Mouse (Mus musculus) spleen, postnatal 10 days (tissue): ENCODE measurements around the gene Synpo2.

Source experiments
- DNase-seq, 2 experiments: peaks; one replicate each; pipeline ENCODE4 v3.0.0; 2021 to 2022; ENCODE audit warnings: low spot score in 2 of 2

The Synpo2 gene

DNA sequence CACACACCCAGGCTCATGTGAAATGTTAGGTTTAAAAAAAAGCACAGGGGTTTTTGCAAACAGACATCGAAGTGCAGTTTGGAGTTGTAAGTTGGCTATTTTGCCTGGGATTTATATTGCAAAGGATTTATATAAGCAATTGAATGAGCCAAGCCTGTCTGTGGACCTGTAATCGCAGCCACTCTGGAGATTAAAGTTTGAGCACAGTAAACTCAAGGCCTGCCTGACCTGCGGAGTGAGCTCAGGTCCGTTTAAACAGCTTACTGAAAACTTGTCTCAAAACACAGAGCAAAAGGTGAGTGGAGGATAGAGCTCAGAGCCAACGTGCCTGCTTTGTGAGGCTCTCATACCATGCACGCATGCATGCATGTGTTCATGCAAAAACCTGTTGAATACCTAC, 30.9 kb downstream of the Synpo2 start:
- DNase-seq, result no peak

DNA sequence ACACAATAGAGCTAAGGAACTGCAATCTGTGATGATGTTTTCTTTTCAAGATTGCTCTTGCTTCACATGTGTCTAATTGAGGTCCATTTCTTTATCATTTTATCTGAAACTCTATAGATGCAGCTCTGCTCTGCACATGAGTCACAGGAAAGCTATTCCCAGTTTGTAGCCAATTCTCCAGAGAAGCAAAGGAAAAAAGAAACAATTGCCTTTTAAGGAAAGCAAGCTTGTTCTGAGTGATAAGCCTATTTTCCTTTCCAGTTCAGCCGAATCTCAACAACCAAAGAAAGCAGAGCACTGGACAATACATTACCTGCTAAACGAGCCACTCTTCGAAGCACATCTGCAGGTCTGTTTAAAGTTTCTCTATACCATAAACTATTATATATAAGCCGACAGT, 31.3 kb downstream of the Synpo2 start:
- no peak for DNase-seq

DNA sequence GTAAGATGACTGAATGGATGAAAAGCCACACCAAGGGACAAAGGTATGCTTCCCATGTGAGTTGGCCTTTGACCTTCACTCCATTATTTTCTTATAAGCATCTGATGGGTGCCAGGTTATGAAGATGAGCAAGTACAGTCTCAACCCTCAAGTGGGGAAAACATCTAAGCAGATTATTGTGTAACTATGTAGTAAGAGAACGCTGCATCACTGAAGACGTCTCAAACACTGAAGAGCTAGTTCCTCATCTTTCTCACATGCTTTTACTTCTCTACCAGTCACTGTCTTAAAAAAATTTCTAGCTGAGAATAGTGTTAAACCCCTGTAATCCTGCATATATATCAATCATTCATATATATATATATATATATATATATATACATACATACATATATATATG, 34.2 kb downstream of the Synpo2 start:
- no peak for DNase-seq

DNA sequence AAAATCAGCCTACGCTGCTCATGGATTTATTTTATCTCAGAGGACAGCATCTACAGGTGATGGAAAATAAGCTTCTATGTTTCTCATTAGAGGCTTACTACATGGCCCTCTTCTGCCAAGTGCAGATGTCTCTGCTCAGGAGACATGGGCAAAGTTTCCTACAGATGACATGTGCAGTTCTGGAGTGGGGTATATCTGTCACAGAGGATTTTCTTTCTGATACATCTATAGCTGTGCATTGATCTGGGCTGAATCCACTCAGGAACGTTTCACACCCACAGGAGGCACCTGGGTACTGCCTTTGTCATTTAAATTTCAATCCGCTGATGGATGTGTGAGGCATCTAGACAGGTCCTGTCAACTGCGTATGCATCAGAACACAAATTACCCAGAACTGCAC, 42.2 kb downstream of the Synpo2 start:
- DNase-seq, result no peak

DNA sequence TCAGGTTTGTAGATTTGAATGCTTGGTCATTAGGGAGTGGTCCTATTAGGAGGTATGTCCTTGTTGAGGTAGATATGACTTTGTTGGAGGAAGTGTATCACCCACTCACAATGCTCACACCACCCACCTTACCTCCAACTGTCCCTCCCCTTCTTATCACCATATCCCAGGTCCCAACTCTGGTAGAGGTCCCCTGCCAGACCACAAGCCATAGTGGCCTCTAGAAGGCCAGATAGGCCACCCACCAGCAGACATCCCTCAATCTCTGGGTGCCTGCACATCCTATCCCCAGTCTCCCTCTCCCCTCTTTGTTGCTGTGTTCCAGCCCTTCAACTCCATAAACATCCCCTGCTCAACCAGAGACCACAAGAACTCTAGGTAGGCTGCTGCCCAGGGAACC, 44.3 kb downstream of the Synpo2 start:
- DNase-seq, result no peak

DNA sequence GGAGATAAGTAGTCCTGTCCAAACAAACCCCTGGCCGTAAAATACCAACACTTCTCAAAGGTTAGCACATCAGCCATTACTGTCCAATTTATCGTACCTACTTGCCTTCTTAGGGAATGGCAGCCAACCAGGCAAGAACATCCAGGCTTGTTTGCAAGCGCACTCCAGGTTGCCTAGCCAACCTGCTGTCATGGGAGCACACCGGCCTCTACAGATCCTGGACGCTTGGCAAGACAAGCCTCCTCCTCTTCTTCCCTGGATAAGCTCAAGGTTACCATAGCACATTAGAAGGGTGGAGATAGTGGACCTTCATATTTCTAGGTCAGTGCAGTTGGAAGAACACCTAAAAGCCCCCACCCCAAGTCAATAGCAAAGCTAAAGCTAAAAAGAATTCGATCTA, 45.6 kb downstream of the Synpo2 start:
- no peak for DNase-seq

DNA sequence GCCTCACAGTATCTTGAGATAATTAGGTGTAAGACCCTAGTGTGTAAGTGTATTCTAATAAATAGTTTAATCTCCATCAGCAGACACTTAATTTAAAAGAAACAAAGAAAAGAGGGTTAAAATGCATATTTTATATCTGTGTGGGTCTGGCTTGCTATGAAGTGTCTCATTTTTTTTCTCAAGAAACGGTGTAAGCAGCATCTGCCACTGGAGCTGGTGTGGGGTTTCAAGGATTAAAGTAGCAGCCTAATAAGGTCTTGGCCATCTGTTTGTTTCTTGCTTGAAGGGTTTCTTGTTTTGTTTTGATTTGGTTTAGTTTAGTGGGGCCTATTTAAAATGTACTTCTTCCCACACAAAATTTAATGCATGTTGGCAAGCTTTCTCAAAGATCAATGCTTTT, 46.1 kb downstream of the Synpo2 start:
- no peak for DNase-seq

DNA sequence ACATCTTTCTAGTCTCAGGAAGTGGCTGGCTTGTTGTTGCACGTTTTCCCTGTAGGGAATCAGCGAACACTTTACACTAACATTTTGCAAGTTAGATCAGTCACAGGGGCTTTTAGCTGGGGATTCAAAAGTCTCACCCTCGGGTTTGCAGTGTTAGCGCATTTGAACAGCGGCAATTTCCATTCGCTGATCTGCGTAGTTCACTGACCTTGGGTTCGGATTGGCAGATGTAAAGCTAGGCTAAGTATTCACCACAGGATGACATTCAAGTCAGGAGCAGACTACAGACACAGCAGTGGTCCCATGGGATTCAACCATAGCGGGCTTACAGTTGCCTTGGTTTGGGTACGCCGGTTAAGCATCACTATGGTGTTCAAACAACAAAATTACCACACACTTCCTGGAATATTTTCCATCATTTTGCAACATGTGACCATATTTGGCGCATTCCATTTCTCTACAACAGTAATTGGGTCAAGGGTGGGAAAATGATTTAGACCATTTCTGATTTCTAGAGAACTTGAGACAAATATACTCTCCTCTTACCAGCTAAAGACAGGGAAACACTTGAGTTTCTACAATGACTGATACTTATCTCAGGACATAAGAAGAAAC, 47.2 kb downstream of the Synpo2 start:
- DNase-seq, result no peak

DNA sequence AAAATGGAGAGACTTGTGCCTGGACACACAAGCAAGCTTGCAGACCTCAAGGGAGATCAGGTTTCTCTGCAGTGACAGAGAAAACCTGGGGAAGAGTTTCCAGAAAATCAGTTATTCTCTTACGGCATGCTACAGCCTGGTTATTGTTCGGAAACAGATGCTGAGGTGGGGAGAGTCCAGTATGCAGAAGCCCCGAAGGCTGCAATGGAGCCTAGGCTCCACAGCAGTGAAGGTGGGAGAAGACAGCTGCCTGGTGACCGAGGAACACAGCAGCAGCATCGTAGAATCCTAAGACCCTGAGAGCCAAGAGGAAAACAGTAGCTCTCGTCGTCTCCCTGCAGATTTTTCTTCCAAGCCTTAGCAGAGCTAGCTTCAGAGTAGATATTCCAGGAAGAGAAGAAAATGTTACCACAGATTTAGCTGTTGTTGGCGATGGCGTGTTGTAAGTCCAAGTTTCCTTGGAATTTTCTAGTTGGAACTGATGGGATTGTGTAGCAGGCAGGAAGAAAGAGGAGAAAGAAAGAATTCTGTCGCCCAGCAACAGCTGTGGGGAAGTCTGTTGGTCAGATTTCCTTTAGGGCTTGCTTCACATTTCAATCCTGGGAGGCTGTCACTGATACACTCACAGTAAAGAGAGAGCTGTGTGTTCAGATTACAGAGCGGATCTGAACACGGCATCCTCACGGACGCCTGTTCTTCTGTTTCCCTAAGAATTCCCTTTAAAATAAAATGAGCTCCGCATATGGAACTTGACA, 48.4 kb downstream of the Synpo2 start:
- no peak for DNase-seq

DNA sequence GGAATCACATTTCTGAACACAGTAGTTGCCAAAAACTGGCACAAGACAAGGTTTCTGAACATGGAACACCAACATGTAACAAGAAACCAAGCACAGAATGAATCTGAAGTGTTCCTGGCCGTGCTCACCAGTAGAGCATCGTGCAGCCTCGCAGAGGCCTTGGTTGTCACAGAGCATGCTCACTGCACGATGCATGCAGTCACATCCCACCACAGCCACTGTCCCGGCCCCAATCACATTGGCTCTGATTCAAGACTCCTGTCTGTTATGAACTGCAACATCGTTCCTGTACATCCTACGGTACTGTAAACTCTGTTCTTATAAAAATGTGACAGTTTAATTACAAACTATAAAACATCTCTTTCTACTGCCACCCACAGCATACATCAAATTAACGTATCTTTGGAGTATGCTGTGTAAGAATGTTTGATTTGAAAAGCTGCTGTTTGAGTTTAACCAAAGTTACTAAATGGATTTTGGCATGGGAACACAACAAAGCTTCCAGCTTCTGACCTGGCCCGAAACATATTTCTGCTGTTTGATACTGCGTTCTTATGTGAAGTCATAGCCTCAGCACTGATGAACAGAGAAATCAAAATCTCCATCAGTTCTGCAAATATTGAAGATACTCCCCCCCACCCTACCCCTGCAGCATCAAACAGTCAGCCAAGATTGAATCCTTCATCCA, 50.6 kb downstream of the Synpo2 start:
- DNase-seq, result no peak

DNA sequence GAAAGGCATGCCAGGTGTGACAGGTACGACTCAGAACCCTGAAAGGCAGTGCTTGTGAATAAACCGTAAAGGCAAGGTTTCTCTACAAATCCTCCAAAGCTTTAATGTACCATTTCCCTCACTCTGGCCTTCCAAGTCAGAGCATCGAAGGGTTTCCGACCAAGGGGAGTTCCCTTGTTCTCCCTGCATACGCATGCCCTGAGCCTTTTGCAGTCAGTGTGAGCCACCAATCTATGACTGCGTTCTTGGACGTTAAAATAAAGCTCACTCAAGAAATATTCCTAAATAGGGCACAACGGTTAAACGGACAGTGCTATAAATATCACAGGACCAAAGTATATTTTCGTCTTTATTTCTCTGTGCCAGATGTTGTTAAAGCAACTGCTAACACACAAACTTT, 51.7 kb downstream of the Synpo2 start:
- DNase-seq, result no peak

DNA sequence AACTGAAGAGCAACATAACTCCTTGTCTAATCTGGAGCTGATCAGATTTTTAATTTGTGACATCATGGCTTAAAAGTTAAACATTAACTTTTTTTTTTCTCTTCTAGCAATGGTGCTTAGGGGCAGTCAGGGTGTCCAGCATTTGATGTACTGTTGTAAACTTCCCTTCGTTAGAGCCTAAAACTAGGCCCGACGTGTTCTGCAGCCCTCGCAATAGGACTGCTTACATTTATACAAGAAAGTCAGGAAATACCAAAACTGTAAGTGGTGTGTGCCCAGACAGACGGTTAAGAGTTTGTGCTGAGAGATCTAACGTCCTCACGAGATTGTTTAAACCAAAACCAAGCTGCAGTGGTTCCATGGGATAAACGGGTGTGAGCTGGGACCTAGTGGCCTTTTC, 56.4 kb downstream of the Synpo2 start:
- no peak for DNase-seq

DNA sequence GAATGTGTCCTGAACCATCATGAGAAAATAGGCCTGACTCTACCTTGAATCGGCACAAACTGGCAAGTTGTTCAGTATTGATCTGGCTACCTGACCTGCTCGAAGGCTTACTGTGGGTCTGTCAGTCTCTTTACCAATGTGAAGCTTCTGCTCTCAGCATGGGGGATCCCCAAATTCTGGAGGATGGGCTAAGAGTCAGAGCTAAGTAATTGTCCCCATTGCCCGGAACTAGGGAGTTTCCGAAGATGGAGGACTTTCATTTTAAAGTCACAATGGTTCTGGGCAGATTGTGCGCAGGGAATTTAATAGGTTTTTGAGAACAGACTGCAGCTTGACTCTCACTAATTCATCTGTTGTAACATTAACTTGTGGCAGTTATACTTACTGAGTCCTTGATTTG, 56.9 kb downstream of the Synpo2 start:
- DNase-seq, result no peak

DNA sequence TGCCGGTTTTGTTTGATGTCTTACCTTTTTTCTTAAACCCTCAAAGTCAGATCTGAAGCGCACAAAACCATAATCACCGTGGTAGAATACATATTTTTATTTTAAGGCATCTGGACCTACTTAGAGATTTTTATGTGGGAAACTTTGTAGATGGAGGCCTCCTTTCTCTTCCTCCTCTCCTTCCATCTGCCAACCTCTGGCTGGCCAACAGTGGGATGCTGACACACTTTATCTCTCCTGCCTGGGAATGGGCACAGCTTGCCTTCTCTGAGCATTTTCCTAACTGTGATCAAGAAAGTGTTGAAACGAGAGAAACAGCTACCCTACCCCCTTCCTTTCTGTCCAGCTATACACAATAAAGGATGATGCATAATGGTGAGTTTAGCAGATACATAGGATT, 57.5 kb downstream of the Synpo2 start:
- DNase-seq, result no peak

DNA sequence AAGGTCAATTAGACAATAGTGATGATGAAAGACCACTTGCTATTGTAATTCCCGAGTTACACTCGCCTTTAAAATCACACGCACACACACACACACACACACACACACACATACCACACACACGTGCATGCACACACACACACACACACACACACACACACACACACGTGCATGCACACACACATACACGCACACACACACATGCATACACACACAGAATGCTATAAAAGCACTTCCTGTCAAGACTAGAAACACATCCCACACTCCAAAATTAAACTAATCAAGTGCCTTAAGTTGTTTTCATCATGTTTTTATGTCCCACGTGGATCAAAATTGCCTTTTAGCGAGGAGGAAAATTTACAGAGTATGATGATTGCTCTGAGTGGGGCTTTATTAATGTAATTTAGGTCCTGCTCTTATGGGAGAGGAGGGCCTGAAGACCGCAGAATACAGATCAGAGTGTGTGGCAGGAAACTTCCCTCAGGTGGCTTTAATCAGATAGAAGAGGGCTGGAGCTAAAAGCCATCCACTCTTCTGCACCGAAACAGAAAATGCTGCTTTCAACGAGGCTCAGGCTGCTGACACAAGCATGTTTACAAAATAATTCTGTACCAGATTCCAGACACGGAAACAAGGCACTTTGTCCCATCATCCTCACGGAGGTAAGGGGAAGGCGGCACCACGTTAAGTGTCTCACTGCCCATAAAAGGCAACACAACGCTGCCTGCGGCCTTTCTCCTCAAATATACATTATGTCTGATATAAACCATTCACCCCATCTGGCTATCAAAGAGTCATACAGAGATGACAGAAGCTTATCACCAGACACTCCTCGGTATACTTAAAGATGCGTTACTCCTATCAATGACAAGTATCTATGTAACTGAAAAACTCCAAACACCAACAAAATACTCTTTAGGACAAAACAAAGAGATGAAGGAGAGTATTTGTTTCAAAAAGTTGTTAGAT, 59.3 kb downstream of the Synpo2 start:
- no peak for DNase-seq

DNA sequence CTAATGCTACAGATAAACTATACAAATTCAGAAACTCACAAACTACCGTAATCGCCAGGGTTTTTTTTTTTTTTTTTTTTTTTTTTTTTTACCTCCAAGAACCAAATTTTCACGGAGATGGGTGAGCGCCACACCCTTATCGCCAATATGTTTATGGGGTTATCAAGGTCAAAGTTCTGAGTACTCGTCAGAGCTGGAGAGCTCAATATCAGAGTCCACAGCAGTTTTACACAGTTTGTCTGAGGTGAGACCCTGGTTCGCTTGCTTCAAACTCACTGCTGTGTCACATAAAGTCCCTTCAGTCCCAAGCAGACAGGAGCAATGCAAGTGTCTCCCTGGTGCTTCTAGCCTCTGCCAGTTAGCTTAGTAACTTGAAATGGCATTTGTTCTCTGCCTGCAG, 60.8 kb downstream of the Synpo2 start:
- no peak for DNase-seq

DNA sequence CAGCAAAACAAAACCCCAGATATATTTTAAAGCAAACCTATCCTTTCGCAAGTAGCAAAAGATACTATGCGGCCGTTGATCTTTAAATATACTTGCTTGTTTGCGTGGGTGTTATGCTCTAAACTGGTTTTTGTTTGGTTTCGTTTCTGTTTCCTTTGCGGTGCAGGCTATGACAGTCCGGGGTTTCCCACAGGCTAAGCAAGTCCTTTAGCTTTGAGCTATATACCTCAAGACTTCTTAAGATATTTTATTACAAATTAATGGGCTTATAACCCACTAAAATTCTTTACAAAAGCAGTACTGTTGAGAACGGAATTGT, 61.6 kb downstream of the Synpo2 start:
- DNase-seq, result no peak

DNA sequence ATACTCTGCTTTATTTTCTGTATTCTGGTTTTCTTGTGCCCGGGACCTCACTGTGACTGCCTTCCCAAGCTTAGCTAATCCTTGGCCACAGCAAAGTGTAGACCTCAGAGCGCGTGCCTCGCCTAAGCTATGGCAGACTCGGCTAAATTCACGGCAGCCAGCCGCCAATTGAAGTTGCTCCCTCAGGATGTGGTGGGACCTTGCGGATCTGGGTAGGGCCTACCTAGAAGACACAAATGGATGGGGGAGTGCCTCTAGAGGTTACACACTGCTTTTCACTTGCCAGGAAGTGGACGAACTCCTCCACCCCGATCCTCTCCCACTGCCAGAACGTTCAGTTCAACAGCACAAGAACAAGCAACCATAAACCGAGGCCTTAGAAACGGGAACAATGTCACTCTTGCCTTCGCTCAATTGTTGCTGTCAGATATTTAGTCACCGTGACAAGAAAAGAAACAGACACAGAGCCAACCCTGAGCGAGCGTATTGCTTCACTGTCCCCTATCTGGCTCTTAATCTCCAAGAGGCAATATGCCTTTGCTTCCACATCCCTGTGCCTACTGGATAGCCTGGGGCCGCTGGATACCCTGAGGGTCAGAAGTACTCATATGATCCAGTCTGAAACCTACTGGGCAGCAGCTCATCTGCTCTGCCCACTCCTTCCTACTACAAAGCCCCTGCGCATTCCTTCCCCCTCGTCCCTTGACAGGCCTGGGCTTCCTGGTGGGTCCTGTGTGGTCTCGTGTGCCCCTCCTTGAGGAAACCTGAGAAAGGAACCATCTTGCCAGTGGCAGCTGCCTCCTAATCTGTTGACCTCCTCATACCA, 62.2 kb downstream of the Synpo2 start:
- DNase-seq, result no peak

DNA sequence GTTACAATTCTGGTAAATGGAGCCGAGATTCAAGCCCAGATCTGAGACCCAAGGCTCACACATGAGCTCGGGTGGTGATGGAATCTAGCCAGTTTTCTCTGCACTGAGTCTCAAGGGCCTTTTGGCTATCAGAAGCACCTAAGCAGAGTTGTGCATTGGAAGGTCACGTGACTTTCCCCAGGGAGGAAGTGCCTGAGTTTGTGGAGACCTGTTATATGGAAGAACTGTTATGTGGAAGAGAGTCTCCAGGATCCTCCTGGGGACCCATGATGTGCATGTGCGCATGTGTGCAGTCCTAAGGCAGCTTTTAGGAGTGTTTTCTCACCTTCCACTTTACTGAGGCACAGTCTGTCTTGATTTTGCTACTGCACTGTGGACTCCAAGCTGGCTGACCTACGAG, 63.8 kb downstream of the Synpo2 start:
- no peak for DNase-seq

DNA sequence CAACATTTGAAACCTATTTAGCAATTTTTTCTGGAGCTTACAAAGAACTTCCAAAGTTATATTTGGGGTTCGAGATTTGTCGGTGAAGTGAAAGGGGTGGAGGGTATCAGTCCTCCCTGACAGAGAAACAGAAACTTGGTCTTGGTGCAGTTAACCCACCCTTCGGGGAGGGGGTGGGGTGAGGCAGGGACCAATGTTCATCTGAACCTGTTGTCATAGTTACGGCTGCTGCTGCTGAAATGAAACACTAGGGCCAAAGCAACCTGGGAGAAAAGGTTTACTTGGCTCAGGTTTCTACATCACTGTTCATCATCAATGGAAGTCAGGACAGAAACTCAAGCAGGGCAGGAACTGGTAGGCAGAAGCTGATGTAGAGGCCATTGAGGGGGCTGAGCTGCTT, 66.6 kb downstream of the Synpo2 start:
- DNase-seq, result no peak

DNA sequence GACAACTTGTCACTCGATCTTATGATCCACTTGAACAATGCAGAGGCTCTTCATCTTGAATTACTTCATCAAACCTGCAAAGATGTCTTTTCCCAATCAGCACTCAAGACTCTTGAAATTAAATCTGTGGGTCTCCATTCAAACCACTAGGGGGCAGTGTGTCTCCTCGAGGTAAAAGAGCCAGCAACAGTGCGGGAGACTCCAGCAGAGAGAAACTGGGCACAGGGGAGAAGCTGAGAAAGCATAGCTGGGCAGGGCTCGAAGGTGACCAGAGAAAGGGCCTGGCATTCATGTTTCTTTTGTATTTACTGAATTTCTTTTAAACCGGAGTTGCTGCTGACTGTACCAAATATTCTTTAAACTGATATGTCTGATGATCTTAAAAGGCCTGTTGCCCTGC, 67.1 kb downstream of the Synpo2 start:
- DNase-seq, result peak in 1 of 2 experiments; percentile 43
